Mouse (Mus musculus) myocyte (in vitro differentiated cells): ENCODE data around the gene Add3.

Source experiments
- CEBPB ChIP-seq: IDR thresholded peaks from 2 replicates; pipeline ENCODE4 v1.6.1; 2011; ENCODE audit warnings: mild to moderate bottlenecking, moderate library complexity; ENCODE audit not compliant: poor library complexity, insufficient read depth, severe bottlenecking
- E2F4 ChIP-seq: IDR thresholded peaks from one replicate; pipeline ENCODE4 v1.6.1; 2011; ENCODE audit warnings: mild to moderate bottlenecking, control low read depth, moderate library complexity; ENCODE audit not compliant: insufficient read depth
- MAX ChIP-seq: IDR thresholded peaks from one replicate; pipeline ENCODE4 v1.6.1; 2011; ENCODE audit warnings: low read depth, mild to moderate bottlenecking, control low read depth
- MYOD1 ChIP-seq, 3 experiments: IDR thresholded peaks; one replicate each; pipeline ENCODE4 v1.6.1; 2011; ENCODE audit warnings: control low read depth in 2 of 3, low read depth in 2 of 3, mild to moderate bottlenecking in 2 of 3, moderate library complexity in 1 of 3; ENCODE audit not compliant: insufficient read length in 2 of 3, control insufficient read depth in 1 of 3
- MYOG ChIP-seq, 3 experiments: IDR thresholded peaks; one replicate each; pipeline ENCODE4 v1.6.1; 2011; ENCODE audit warnings: control low read depth in 2 of 3, low read depth in 2 of 3, mild to moderate bottlenecking in 2 of 3; ENCODE audit not compliant: insufficient read length in 2 of 3, control insufficient read depth in 1 of 3, insufficient read depth in 1 of 3
- POLR2A ChIP-seq: IDR thresholded peaks from one replicate; pipeline ENCODE4 v1.6.1; 2011; ENCODE audit warnings: low read depth, mild to moderate bottlenecking, control low read depth, moderate library complexity; ENCODE audit not compliant: insufficient read length
- POLR2AphosphoS2 ChIP-seq: IDR thresholded peaks from one replicate; pipeline ENCODE4 v1.6.1; 2011; ENCODE audit warnings: low read depth, control low read depth; ENCODE audit not compliant: insufficient read length
- REST ChIP-seq: IDR thresholded peaks from one replicate; pipeline ENCODE4 v1.6.1; 2011; ENCODE audit warnings: mild to moderate bottlenecking, control low read depth, moderate library complexity; ENCODE audit not compliant: insufficient read depth, insufficient read length
- SRF ChIP-seq: IDR thresholded peaks from one replicate; pipeline ENCODE4 v1.6.1; 2011; ENCODE audit warnings: low read depth; ENCODE audit not compliant: control insufficient read depth, insufficient read length
- TCF12 ChIP-seq: IDR thresholded peaks from one replicate; pipeline ENCODE4 v1.6.1; 2011; ENCODE audit warnings: mild to moderate bottlenecking, control low read depth; ENCODE audit not compliant: poor library complexity, insufficient read depth, severe bottlenecking
- TCF3 ChIP-seq: IDR thresholded peaks from one replicate; pipeline ENCODE4 v1.6.1; 2011; ENCODE audit warnings: low read depth, control low read depth; ENCODE audit not compliant: insufficient read length
- USF1 ChIP-seq: IDR thresholded peaks from one replicate; pipeline ENCODE4 v1.6.1; 2011; ENCODE audit warnings: low read depth, mild to moderate bottlenecking, control low read depth, moderate library complexity

GRCm38 (mm10) chr19:53278491-53279415 lies 138.5 kb downstream of the Add3 start:
- TF ChIP-seq CEBPB (no peak), TCF12 (no peak), SRF (no peak), MYOD1 (IDR thresholded peaks at IDR 0.05; ENCODE audit: control insufficient read depth in 1 of 3, insufficient read length in 2 of 3, low read depth in 2 of 3) (no peak), E2F4 (no peak), POLR2A (no peak), USF1 (no peak), MAX (no peak), TCF3 (no peak), MYOG (IDR thresholded peaks at IDR 0.05; ENCODE audit: control insufficient read depth in 1 of 3, insufficient read depth in 1 of 3, insufficient read length in 2 of 3, low read depth in 2 of 3) (no peak), POLR2AphosphoS2 (no peak), REST (no peak)
